Mouse (Mus musculus): ENCODE measurements at regions not wholly inside any gene's neighbourhood (a gene's known extent, or its start where the extent isn't known, plus 50 kb on each side); places are given as distances from the start of the nearest gene placed in this dataset.

DNA sequence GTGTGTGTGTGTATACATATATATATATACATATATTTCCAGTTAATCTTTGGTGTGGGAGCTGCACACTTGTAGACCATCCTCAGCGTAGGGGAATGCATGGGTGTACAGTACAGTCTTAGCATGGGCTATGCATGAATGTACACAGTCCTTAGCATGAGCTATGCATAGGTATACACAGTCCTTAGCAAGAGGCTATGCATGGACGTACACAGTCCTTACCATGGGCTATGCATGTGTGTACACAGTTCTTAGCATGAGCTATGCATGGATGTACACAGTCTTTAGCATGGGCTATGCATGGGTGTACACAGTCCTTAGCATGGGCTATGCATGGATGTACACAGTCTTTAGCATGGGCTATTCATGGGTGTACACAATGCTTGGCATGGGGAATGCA, 70.5 kb downstream of the Rchy1 start:
- no peak overlapping the region for H3K27ac ChIP-seq (replicated peaks)
- H3K36me3 ChIP-seq: no peaks in the 10 kb centered on the region
- 93% methylated on average over 2 of the region's 2 CpGs for WGBS
- no peak for DNase-seq (ENCODE audit: low spot score)
- no peaks in the 10 kb centered on the region for H3K4me1 ChIP-seq
- no peaks in the 10 kb centered on the region for H3K9me3 ChIP-seq (replicated peaks)
- H3K27me3 ChIP-seq (ENCODE audit: low read depth, poor library complexity, severe bottlenecking): no peaks in the 10 kb centered on the region
- no peak overlapping the region for H3K4me3 ChIP-seq

DNA sequence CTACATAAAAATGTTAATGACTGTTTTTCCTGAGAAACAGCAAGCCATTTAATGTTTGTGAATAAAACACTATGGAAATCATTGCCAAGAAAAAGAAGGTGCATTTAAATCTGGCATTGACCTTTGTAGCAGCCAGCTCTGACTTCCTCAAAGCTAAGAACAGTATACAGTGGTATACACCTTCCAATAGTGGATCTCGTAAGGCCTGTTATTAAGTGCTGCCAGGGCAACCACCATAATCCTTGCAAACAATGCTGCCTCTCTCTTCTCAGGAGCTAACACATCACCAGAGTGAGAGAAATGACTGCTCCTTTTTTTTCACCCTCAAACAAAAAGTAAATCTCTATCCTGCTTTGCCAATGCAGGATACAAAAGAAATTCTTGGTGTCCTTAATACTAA, 81.1 kb downstream of the Rchy1 start:
- H3K27me3 ChIP-seq (ENCODE audit: low read depth, poor library complexity, severe bottlenecking): no peaks in the 10 kb centered on the region
- 79% methylated on average over 1 of the region's 1 CpGs for WGBS
- DNase-seq (ENCODE audit: low spot score): no peak
- H3K9me3 ChIP-seq (replicated peaks): peaks cover 3% of the 10 kb centered on the region; the same call in 1 of the 2 replicates
- H3K36me3 ChIP-seq: no peaks in the 10 kb centered on the region
- no peaks in the 10 kb centered on the region for H3K4me1 ChIP-seq
- H3K27ac ChIP-seq (replicated peaks): no peak overlapping the region
- no peak overlapping the region for H3K4me3 ChIP-seq

DNA sequence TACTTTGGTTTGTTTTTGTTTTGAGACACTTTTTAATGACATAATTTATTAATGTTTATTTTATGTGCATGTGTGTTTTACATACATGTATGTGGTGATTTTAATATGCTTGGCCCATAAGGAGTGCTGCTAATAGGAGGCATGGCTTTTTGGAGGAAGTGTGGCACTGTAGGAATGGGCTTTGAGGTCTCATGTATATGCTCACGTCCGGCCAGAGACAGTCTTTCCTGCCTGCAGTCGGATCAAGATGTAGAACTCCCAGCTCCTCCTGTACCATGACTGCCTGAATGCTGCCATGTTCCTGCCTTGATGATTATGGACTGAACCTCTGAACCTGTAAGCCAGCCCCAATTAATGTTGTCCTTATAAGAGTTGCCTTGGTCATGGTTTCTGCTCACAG, 82.6 kb downstream of the Rchy1 start:
- Histone ChIP-seq H3K27ac (replicated peaks) (no peak overlapping the region), H3K4me1 (no peaks in the 10 kb centered on the region), H3K4me3 (no peak overlapping the region), H3K9me3 (replicated peaks) (peaks cover 3% of the 10 kb centered on the region; the same call in 1 of the 2 replicates), H3K36me3 (no peaks in the 10 kb centered on the region), H3K27me3 (ENCODE audit: low read depth, poor library complexity, severe bottlenecking) (no peaks in the 10 kb centered on the region)
- DNase-seq (ENCODE audit: low spot score): no peak
- WGBS: 94% methylated on average over 3 of the region's 3 CpGs

DNA sequence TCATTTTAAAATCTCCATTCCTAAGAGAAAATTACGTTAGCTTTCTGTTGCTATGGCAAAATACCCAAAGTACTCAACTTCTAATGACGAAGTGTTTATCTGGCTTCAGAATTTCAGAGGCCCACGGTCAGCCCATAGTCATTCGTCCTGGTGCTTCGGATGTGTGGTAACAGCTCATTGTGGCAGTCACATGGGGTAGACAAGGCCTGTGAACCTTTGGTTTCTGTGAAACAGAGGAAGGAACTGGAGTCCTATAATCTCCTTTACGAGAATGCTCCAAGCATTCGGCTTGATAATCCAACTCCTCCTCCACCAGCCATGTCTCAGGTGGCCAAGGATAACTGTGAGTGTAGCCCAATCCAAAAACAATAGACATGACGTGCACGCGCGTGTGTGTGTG, 84.2 kb downstream of the Rchy1 start:
- H3K9me3 ChIP-seq (replicated peaks): peaks cover 3% of the 10 kb centered on the region; the same call in 1 of the 2 replicates
- DNase-seq (ENCODE audit: low spot score): no peak
- no peaks in the 10 kb centered on the region for H3K36me3 ChIP-seq
- no peak overlapping the region for H3K4me3 ChIP-seq
- H3K27ac ChIP-seq (replicated peaks): no peak overlapping the region
- H3K4me1 ChIP-seq: no peaks in the 10 kb centered on the region
- no peaks in the 10 kb centered on the region for H3K27me3 ChIP-seq (ENCODE audit: low read depth, poor library complexity, severe bottlenecking)
- WGBS: 92% methylated on average over 11 of the region's 11 CpGs

DNA sequence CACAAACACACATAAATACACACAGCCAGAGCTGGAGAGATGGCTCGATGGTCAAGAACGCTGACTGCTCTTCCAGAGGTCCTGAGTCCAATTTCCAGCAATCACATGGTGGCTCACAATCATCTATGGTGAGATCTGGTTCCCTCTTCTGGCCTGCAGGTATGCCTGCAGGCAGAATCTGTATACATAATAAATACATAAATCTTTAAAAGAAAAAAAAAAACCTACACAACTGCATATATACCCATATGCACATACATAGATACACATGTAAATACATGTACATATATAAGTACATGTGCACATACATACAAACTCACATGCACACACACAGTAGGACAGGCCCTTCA, 86.2 kb downstream of the Rchy1 start:
- WGBS: 79% methylated on average over 2 of the region's 2 CpGs
- Histone ChIP-seq H3K36me3 (no peaks in the 10 kb centered on the region), H3K27ac (replicated peaks) (no peak overlapping the region)

DNA sequence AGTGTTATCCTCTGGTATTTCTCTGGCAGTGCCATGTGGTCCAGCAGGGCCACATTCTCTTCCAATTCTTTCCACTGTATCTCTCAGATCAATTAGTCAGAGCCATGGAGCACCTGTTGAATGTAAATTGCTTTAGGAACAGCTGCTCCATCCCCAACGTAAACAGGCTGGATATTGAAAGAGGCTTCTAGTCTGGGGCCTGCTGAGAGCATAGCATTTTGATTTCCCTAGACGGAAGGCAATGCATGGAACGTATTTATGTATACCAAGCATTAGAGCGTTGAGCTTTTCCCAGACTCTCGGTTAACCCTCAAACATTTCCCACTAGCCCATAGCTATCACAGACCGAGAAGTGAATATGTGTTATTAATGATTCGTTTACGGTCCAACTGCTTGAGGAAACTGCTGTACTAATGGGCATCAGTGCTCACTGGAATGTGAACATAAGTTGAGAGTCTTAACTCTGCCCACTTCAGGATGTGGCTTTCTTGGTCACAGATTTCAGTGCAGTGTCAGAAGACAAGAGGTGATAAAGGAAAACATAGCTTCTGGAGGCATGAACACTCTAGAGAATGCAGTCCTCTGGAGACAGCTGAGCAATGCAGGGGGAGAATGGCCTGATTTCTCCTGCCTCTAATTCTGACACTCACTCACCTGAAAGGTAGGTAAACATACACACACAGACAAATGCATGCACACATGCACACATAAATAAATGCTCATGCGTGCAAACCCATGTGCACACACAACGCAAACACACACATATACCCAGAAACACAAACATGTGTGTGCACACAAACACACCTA, 86.8 kb downstream of the Rchy1 start:
- no peaks in the 10 kb centered on the region for H3K9me3 ChIP-seq (replicated peaks)
- no peak overlapping the region for H3K27ac ChIP-seq (replicated peaks)
- no peaks in the 10 kb centered on the region for H3K4me1 ChIP-seq
- DNase-seq (ENCODE audit: low spot score): no peak
- no peak overlapping the region for H3K4me3 ChIP-seq
- WGBS: 81% methylated on average over 10 of the region's 10 CpGs
- no peaks in the 10 kb centered on the region for H3K36me3 ChIP-seq
- H3K27me3 ChIP-seq (ENCODE audit: low read depth, poor library complexity, severe bottlenecking): no peaks in the 10 kb centered on the region

More for the DNA sequence above, 86.2 kb downstream of the Rchy1 start:
- DNase-seq (ENCODE audit: low spot score): no peak
- Histone ChIP-seq H3K4me1 (no peaks in the 10 kb centered on the region), H3K4me3 (no peak overlapping the region), H3K9me3 (replicated peaks) (no peaks in the 10 kb centered on the region), H3K27me3 (ENCODE audit: low read depth, poor library complexity, severe bottlenecking) (no peaks in the 10 kb centered on the region)

DNA sequence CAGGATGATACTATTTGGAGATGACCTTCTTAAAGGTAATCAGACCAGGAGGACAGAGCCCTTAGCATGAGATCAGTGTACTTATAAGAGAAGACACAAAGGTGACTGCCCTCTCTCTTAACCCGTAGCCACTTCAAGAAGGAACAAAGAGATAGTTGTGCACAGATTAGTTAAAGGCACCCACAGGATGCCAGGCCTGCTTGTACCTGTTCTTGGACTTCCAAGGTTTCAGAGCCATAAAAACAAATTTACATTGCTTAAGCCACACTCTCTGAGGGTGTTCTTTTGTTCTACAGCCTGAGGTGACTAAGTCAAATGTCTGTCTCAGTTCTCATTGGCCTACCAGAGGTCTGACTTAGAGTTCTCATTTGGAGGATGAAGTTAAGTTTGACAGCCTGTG, 90.1 kb downstream of the Rchy1 start:
- Histone ChIP-seq H3K36me3 (no peaks in the 10 kb centered on the region), H3K9me3 (replicated peaks) (no peaks in the 10 kb centered on the region), H3K4me1 (no peaks in the 10 kb centered on the region), H3K4me3 (no peak overlapping the region), H3K27me3 (ENCODE audit: low read depth, poor library complexity, severe bottlenecking) (no peaks in the 10 kb centered on the region), H3K27ac (replicated peaks) (no peak overlapping the region)
- WGBS: 83% methylated on average over 1 of the region's 1 CpGs
- no peak for DNase-seq (ENCODE audit: low spot score)

DNA sequence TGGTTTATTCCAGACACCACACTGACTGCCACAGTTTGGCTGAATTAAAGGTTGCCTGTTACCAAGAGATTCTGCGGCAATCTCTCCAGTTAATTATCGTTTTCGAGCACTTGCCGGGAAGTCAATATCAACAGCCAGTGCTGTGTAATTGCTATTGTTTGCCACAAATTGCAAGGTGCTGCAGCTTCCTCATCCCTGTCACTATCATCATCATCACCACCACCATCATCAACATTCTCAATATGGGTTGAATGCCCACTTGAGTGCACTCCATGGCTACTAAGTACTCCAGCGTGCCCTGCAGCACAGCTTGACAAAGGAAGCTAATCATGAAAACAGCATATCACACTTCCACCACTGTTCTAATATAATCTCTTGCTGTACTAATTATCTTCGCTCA, 93.1 kb downstream of the Rchy1 start:
- H3K4me3 ChIP-seq: no peak overlapping the region
- no peaks in the 10 kb centered on the region for H3K36me3 ChIP-seq
- 95% methylated on average over 6 of the region's 6 CpGs for WGBS
- no peak for DNase-seq (ENCODE audit: low spot score)
- H3K4me1 ChIP-seq: no peaks in the 10 kb centered on the region
- no peaks in the 10 kb centered on the region for H3K27me3 ChIP-seq (ENCODE audit: low read depth, poor library complexity, severe bottlenecking)
- no peak overlapping the region for H3K27ac ChIP-seq (replicated peaks)
- H3K9me3 ChIP-seq (replicated peaks): no peaks in the 10 kb centered on the region

DNA sequence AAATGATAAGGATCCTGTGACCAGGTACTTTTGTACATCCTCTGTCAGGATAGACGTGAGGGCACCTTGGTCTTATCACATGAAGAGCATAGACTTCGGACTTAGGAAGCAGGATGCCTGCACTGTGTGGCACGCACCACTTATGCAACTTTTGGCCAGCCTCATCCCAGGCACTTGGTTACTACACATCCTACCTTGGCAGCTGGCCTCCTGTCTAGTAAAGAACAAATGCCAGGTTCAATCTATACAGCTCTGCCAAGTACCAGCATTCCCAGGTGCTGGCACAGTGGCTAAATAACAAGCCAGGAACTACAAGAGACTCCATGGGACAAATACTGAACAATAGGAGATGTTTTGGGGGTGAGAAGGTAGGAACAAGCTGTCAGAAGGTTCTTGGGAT, 96.7 kb downstream of the Rchy1 start:
- no peaks in the 10 kb centered on the region for H3K9me3 ChIP-seq (replicated peaks)
- 86% methylated on average over 3 of the region's 3 CpGs for WGBS
- no peak overlapping the region for H3K27ac ChIP-seq (replicated peaks)
- no peaks in the 10 kb centered on the region for H3K36me3 ChIP-seq
- H3K4me1 ChIP-seq: no peaks in the 10 kb centered on the region
- H3K27me3 ChIP-seq (ENCODE audit: low read depth, poor library complexity, severe bottlenecking): no peaks in the 10 kb centered on the region
- no peak for DNase-seq (ENCODE audit: low spot score)
- no peak overlapping the region for H3K4me3 ChIP-seq

DNA sequence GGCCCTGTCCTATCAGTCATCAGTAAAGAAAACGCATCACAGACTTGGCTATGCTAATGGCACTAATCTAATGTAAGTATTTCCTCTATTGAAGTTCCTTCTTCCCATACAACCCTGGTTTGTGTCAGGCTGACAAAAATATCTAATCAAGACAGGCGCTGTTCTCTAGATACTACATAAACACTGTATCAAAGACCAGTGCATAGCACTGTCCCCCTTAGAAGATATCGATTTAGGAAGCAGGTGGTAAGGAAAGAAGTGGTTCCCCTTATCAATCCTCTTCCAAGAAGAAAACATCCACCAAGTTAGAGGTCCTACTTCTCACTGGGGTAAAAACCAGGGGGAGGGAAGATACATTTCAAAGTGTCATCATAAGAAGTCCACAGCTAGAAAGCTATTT, 97.5 kb downstream of the Rchy1 start:
- Histone ChIP-seq H3K27ac (replicated peaks) (no peak overlapping the region), H3K27me3 (ENCODE audit: low read depth, poor library complexity, severe bottlenecking) (no peaks in the 10 kb centered on the region), H3K36me3 (no peaks in the 10 kb centered on the region), H3K4me3 (no peak overlapping the region), H3K9me3 (replicated peaks) (no peaks in the 10 kb centered on the region), H3K4me1 (no peaks in the 10 kb centered on the region)
- DNase-seq (ENCODE audit: low spot score): no peak
- 89% methylated on average over 3 of the region's 3 CpGs for WGBS

DNA sequence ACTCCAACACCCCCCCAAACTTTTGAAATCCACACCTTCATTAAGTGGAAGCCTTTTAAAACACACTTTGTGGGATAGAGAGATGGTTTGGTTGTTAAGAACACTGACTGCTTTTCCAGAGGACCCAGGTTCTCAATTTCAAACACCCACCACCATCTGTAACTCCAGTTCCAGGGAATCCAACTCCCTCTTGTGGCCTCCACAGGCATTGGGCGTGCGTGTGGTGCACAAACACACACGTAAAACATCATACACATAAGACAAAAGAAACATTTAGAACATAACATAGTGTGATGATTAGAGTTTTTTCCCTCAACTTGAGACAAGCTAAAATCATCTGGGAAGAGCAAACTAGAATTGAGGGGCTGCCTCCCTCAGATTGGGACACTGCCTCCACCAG, 100.0 kb downstream of the Rchy1 start:
- no peak overlapping the region for H3K4me3 ChIP-seq
- no peaks in the 10 kb centered on the region for H3K36me3 ChIP-seq
- no peak for DNase-seq (ENCODE audit: low spot score)
- no peaks in the 10 kb centered on the region for H3K27me3 ChIP-seq (ENCODE audit: low read depth, poor library complexity, severe bottlenecking)
- H3K27ac ChIP-seq (replicated peaks): no peak overlapping the region
- no peaks in the 10 kb centered on the region for H3K4me1 ChIP-seq
- no peaks in the 10 kb centered on the region for H3K9me3 ChIP-seq (replicated peaks)
- 91% methylated on average over 3 of the region's 3 CpGs for WGBS

DNA sequence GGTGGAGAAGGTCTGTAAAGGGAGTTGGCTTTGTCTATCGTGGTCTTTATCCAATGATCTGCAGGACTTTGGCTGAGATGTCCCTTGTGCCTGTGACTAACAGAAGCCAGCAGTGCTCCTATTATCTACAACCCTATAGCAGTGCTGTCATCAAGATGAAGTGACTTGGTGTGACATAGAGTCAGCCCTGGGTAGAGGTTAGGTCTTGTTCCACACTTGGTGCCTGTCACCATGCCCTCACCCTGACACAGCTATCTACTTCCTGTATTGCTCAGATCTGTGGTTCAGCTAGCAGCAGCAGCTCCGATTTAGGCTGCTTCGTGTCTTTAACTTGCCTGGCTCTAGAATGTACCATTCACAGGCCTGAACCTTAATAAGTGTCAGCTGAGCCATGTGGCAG, 100.6 kb downstream of the Rchy1 start:
- DNase-seq (ENCODE audit: low spot score): no peak
- no peaks in the 10 kb centered on the region for H3K4me1 ChIP-seq

DNA sequence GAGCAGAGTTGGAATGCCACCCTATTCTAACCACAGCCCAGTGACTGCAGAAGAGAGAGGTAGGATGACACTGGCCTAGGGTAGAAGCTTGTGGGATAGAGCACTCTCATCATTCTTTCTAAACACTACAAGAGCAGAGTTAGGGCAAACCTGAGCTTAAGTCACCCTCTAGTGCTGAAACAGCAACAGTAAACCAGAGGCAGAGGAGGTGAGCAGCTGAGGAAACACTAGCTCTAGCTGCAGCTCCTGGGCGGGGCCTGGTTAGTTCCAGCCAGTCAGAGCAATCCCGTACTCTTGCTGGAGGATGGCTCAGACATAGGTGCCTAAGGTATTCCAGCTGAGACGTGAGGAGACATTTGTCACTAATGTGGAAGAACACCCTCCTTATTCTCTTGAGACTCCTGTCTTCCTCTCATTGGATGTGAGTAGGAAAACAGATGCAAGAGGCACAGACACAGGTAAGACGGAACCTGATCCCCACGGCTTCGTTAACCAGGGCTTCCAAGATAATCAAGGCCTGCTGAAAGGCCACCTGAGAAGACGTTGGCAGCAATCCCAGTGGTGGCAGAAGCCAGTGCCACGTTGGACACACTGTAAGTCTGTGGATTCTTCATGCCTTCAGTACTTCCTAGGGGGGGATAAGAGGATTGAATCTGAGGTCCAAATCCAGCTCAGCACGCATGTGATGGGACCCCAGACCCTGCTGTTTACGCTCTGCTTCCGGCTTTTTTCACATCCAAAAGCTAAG, 101.3 kb downstream of the Rchy1 start:
- Histone ChIP-seq H3K4me3 (no peak overlapping the region), H3K27ac (replicated peaks) (no peak overlapping the region), H3K27me3 (ENCODE audit: low read depth, poor library complexity, severe bottlenecking) (no peaks in the 10 kb centered on the region), H3K9me3 (replicated peaks) (no peaks in the 10 kb centered on the region), H3K36me3 (no peaks in the 10 kb centered on the region), H3K4me1 (no peaks in the 10 kb centered on the region)
- no peak for DNase-seq (ENCODE audit: low spot score)
- WGBS: 79% methylated on average over 11 of the region's 11 CpGs

More for the DNA sequence above, 100.6 kb downstream of the Rchy1 start:
- no peaks in the 10 kb centered on the region for H3K9me3 ChIP-seq (replicated peaks)
- H3K27ac ChIP-seq (replicated peaks): no peak overlapping the region
- 94% methylated on average over 3 of the region's 3 CpGs for WGBS
- no peaks in the 10 kb centered on the region for H3K27me3 ChIP-seq (ENCODE audit: low read depth, poor library complexity, severe bottlenecking)
- no peaks in the 10 kb centered on the region for H3K36me3 ChIP-seq
- no peak overlapping the region for H3K4me3 ChIP-seq
